Mouse (Mus musculus) midbrain, embryonic 13.5 days (tissue): ENCODE measurements around the gene Mecom. TPM values are rescaled to one million over a fixed set of nuclear protein-coding genes. Genes with fewer than 3 reads are reported as not detected.

Experiments used
- ATAC-seq: fragments of 200-750 bp; cut with Nextera tagmentation; 2 replicates; pipeline ENCODE4 v1.8.0; 2017; ENCODE audit warnings: mild to moderate bottlenecking, moderate TSS enrichment, moderate library complexity
- H3K27ac ChIP-seq: fragments of 300-500 bp; sonication (generic); 2 replicates; pipeline ENCODE4 v1.5.1; 2015; ENCODE audit warnings: inconsistent platforms, mild to moderate bottlenecking, moderate library complexity
- H3K27me3 ChIP-seq: fragments of 300-500 bp; sonication (generic); 2 replicates; pipeline ENCODE4 v1.6.1; 2015; ENCODE audit warnings: mild to moderate bottlenecking, inconsistent platforms
- H3K36me3 ChIP-seq: fragments of 300-500 bp; sonication (generic); 2 replicates; pipeline ENCODE4 v1.6.1; 2015; ENCODE audit warnings: mild to moderate bottlenecking, inconsistent platforms
- H3K4me1 ChIP-seq: fragments of 300-500 bp; sonication (generic); replicated peaks from 2 replicates; pipeline ENCODE4 v1.6.1; 2015; ENCODE audit warnings: inconsistent platforms
- H3K4me2 ChIP-seq: fragments of 300-500 bp; sonication (generic); replicated peaks from 2 replicates; pipeline ENCODE4 v1.6.1; 2015; ENCODE audit warnings: moderate library complexity, mild to moderate bottlenecking, inconsistent platforms
- H3K4me3 ChIP-seq: fragments of 300-500 bp; sonication (generic); replicated peaks from 2 replicates; pipeline ENCODE4 v1.5.1; 2015; ENCODE audit warnings: mild to moderate bottlenecking, inconsistent platforms
- H3K9ac ChIP-seq: fragments of 300-500 bp; sonication (generic); replicated peaks from 2 replicates; pipeline ENCODE4 v1.6.1; 2015; ENCODE audit warnings: mild to moderate bottlenecking, inconsistent platforms
- H3K9me3 ChIP-seq: fragments of 300-500 bp; sonication (generic); 2 replicates; pipeline ENCODE4 v1.6.1; 2016; ENCODE audit warnings: mild to moderate bottlenecking, inconsistent platforms
- WGBS: fragments of 180-500 bp; shearing (Covaris S2); methylation state at CpG from one replicate; pipeline ENCODE4 v1.1.7; 2015; 5-methylcytosine and 5-hydroxymethylcytosine counted together
- polyA plus RNA-seq: library from polyadenylated mRNA; unstranded; fragments of >200 nt; fragmentation: Nextera tagmentation; extraction: Ambion mirVana; gene quantifications from 2 replicates; pipeline ENCODE4 v1.2.1, GENCODE M21; 2015

Gene Mecom
- polyA plus RNA-seq, 1 experiment from 2014 or later = 11.1 TPM

- Histone ChIP-seq H3K9me3 (no peaks in the 10 kb centered on the region), H3K27ac (no peak overlapping the region), H3K4me1 (no peaks in the 10 kb centered on the region), H3K36me3 (no peaks in the 10 kb centered on the region), H3K9ac (no peak overlapping the region), H3K4me3 (no peak overlapping the region), H3K27me3 (no peaks in the 10 kb centered on the region), H3K4me2 (no peak overlapping the region)
- ATAC-seq = no peak
- WGBS = 91% methylated on average over 3 of the region's 3 CpGs
Measured at GRCm38 (mm10) chr3:30168396-30169186, 379.2 kb downstream of the Mecom start.

GRCm38 (mm10) chr3:30167027-30167426, 380.8 kb downstream of the Mecom start:
- Histone ChIP-seq H3K9me3 (no peaks in the 10 kb centered on the region), H3K4me3 (no peak overlapping the region), H3K27me3 (no peaks in the 10 kb centered on the region), H3K9ac (no peak overlapping the region), H3K27ac (no peak overlapping the region), H3K4me1 (no peaks in the 10 kb centered on the region), H3K4me2 (no peak overlapping the region), H3K36me3 (no peaks in the 10 kb centered on the region)
- 97% methylated on average over 3 of the region's 3 CpGs for WGBS
- no peak for ATAC-seq

- Histone ChIP-seq H3K9me3 (no peaks in the 10 kb centered on the region), H3K27me3 (no peaks in the 10 kb centered on the region), H3K9ac (no peak overlapping the region), H3K27ac (no peak overlapping the region), H3K36me3 (no peaks in the 10 kb centered on the region), H3K4me1 (no peaks in the 10 kb centered on the region), H3K4me2 (no peak overlapping the region), H3K4me3 (no peak overlapping the region)
- no peak for ATAC-seq
- WGBS = 81% methylated on average over 4 of the region's 4 CpGs
Measured at GRCm38 (mm10) chr3:30164834-30165233, 383.0 kb downstream of the Mecom start.

- H3K4me1 ChIP-seq = no peaks in the 10 kb centered on the region
- WGBS = 87% methylated on average over 4 of the region's 4 CpGs
- H3K27ac ChIP-seq = no peak overlapping the region
- no peaks in the 10 kb centered on the region for H3K36me3 ChIP-seq
- H3K4me3 ChIP-seq = no peak overlapping the region
- ATAC-seq = no peak
- no peak overlapping the region for H3K9ac ChIP-seq
- H3K27me3 ChIP-seq = no peaks in the 10 kb centered on the region
- no peaks in the 10 kb centered on the region for H3K9me3 ChIP-seq
- no peak overlapping the region for H3K4me2 ChIP-seq
Measured at GRCm38 (mm10) chr3:30163390-30163789, 384.4 kb downstream of the Mecom start.

- ATAC-seq = no peak
- Histone ChIP-seq H3K4me3 (no peak overlapping the region), H3K36me3 (no peaks in the 10 kb centered on the region), H3K4me2 (no peak overlapping the region), H3K9ac (no peak overlapping the region), H3K9me3 (no peaks in the 10 kb centered on the region), H3K4me1 (0 out of 2 replicates have a peak, but pooled peaks cover 3% of the 10 kb centered on the region), H3K27me3 (no peaks in the 10 kb centered on the region), H3K27ac (no peak overlapping the region)
- WGBS = 87% methylated on average over 5 of the region's 5 CpGs
Measured at GRCm38 (mm10) chr3:30160961-30161670, 386.7 kb downstream of the Mecom start.

- no peaks in the 10 kb centered on the region for H3K9me3 ChIP-seq
- 84% methylated on average over 5 of the region's 5 CpGs for WGBS
Measured at GRCm38 (mm10) chr3:30160346-30160745, 387.5 kb downstream of the Mecom start.

GRCm38 (mm10) chr3:30157128-30157670, 390.6 kb downstream of the Mecom start:
- no peak overlapping the region for H3K4me2 ChIP-seq
- no peaks in the 10 kb centered on the region for H3K36me3 ChIP-seq
- no peak overlapping the region for H3K4me3 ChIP-seq
- 71% methylated on average over 7 of the region's 7 CpGs for WGBS
- H3K9ac ChIP-seq = no peak overlapping the region
- no peaks in the 10 kb centered on the region for H3K27me3 ChIP-seq
- ATAC-seq = no peak
- no peaks in the 10 kb centered on the region for H3K9me3 ChIP-seq
- 0 out of 2 replicates have a peak, but pooled peaks cover 11% of the 10 kb centered on the region for H3K4me1 ChIP-seq
- no peak overlapping the region for H3K27ac ChIP-seq

More at GRCm38 (mm10) chr3:30160346-30160745, 387.5 kb downstream of the Mecom start:
- Histone ChIP-seq H3K27me3 (no peaks in the 10 kb centered on the region), H3K4me2 (no peak overlapping the region), H3K4me3 (no peak overlapping the region), H3K27ac (no peak overlapping the region), H3K36me3 (no peaks in the 10 kb centered on the region), H3K4me1 (0 out of 2 replicates have a peak, but pooled peaks cover 3% of the 10 kb centered on the region), H3K9ac (no peak overlapping the region)
- ATAC-seq = no peak

- Histone ChIP-seq H3K9me3 (no peaks in the 10 kb centered on the region), H3K4me2 (no peak overlapping the region), H3K4me3 (no peak overlapping the region), H3K27me3 (no peaks in the 10 kb centered on the region), H3K4me1 (0 out of 2 replicates have a peak, but pooled peaks cover 11% of the 10 kb centered on the region), H3K9ac (no peak overlapping the region), H3K36me3 (no peaks in the 10 kb centered on the region), H3K27ac (no peak overlapping the region)
- ATAC-seq = no peak
- WGBS = 87% methylated on average over 7 of the region's 7 CpGs
Measured at GRCm38 (mm10) chr3:30154390-30154789, 393.4 kb downstream of the Mecom start.

- Histone ChIP-seq H3K4me1 (0 out of 2 replicates have a peak, but pooled peaks cover 11% of the 10 kb centered on the region), H3K4me3 (no peak overlapping the region), H3K36me3 (no peaks in the 10 kb centered on the region), H3K27me3 (no peaks in the 10 kb centered on the region), H3K9me3 (no peaks in the 10 kb centered on the region), H3K4me2 (no peak overlapping the region), H3K9ac (no peak overlapping the region), H3K27ac (no peak overlapping the region)
- WGBS = 46% methylated on average over 3 of the region's 3 CpGs
- peak; percentile 73 for ATAC-seq
Measured at GRCm38 (mm10) chr3:30153923-30154331, 393.9 kb downstream of the Mecom start.

GRCm38 (mm10) chr3:30150071-30150470, 397.7 kb downstream of the Mecom start:
- Histone ChIP-seq H3K4me1 (0 out of 2 replicates have a peak, but pooled peaks cover 8% of the 10 kb centered on the region), H3K27me3 (no peaks in the 10 kb centered on the region), H3K36me3 (no peaks in the 10 kb centered on the region), H3K27ac (no peak overlapping the region), H3K4me3 (no peak overlapping the region), H3K9me3 (no peaks in the 10 kb centered on the region), H3K4me2 (no peak overlapping the region), H3K9ac (no peak overlapping the region)
- WGBS = 90% methylated on average over 4 of the region's 4 CpGs
- ATAC-seq = no peak

- H3K4me3 ChIP-seq = no peak overlapping the region
- no peak overlapping the region for H3K4me2 ChIP-seq
- H3K9me3 ChIP-seq = no peaks in the 10 kb centered on the region
- no peaks in the 10 kb centered on the region for H3K36me3 ChIP-seq
- no peak for ATAC-seq
- H3K4me1 ChIP-seq = peaks cover 12% of the 10 kb centered on the region
- no peak overlapping the region for H3K9ac ChIP-seq
- H3K27ac ChIP-seq = no peak overlapping the region
- 87% methylated on average over 8 of the region's 8 CpGs for WGBS
- no peaks in the 10 kb centered on the region for H3K27me3 ChIP-seq
Measured at GRCm38 (mm10) chr3:30148378-30149079, 399.3 kb downstream of the Mecom start.
